Mouse (Mus musculus) right cerebral cortex, postnatal 25 days (tissue): ENCODE measurements around the gene Slc1a4.
A peak's percentile ranks its signal among the peaks of the same experiment; 100 is the strongest.

Experiments used
- DNase-seq: peaks from one replicate; pipeline ENCODE4 v3.0.0; 2022

The Slc1a4 gene

DNA sequence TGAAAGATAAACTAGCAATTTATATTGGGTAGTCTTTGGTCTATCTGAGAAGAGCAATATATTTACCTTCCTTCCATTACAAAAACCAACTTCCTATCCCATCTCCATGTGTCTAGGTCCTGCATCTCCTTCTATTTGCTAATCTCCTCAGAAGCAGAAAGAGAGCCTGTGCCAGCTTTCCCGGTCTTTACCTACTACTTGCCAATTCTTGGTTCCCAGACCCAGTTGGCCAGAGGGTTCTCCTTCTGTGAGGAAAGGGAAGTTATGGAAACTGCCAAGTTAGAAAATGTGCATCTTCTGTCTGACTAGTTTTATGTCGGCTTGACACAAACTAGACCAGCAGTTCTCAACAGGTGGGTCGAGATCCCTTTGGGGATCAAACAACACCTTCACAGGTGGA is 8.5 kb downstream of the Slc1a4 start:
- DNase-seq = no peak

DNA sequence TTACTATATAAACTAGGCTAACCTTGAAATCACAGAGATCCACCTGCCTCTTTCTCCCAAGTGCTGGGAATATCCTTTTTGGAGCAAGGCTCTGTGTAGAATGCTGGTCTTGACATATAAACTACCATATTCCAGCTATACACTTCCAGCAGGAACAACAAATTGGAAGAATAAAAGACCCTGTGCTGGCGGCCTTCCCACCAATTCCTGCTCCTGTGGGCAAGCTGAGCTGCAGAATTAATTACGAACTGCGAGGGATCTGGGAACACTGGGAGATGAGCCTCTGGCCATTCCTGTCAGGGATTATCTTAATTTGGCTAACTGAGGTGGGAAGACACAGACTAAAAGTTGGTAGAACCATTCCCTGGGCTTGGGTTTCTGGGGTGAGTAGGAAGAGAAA is 10.1 kb downstream of the Slc1a4 start:
- no peak for DNase-seq

DNA sequence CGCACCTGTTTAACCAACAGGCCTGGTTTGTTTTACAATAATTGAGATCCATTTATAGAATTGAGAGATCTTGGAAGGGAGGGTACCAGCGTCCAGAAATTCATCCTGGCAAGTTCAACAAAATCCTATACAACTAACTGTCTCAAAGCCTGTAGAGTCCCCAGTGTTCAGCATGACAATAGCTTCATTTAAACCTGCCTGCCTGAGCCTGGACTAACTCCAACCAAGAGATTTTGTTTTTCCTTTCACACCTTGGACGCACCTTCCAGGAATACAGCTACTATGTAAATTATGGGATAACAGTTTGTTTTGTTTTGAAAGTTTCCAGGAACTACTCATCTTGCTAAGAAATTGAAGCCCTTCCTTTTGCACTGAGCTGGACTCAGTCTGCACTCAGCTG is 11.9 kb downstream of the Slc1a4 start:
- no peak for DNase-seq

DNA sequence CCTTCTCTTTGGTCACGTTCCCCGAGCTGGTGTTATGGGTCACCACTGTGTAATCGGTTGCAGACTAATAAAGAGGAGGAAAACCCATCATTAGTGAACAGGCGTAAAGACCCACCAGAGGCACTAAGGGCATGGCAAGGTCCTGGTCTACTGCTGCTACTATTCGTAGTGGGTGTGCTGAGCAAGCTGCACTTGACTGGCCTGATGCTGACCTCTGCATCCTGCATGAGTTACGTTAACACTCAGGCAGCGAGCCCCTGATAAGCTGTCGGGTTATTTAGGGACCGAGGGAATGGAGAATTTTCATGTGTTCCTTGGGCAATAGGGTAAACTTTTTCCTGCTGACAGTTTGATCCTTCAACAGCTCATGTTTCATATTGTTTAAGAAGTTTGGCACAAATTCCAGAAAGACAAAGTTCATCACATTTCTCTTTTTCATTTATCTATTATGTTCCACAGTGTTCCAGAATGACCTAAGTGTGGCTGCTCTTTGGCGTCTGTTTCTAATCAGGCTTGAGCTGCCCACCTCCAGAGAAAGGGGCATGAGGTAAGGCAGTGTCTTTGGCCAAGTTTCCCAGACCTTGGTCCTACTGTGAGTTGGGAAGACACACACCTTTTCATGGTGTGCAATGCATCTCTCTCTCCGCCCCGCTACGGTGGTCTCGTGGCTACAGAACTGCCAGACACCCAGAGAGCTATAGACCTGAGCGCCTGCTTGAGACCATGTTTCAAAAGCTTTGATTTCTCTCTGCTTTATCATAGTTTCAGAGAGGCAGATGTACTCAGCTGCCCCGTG is 13.7 kb downstream of the Slc1a4 start:
- DNase-seq = no peak

DNA sequence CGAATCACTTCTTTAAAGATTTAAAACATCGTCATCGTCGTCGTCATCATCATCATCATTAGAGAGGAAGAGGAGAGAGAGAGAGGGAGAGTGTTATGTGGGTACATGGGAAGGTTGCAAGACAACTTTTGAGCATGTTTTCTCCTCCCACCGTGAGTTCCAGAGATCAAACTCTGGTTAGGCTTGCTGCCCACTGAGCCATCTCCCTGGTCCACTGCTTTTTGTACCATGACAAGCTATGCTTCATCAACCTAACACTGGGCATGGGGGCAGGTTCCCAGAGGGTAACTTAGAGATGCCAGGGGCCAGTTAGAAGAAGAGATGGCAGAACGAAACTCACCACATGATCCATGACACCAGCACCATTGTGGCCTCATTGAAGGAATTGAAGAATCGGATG is 18.9 kb downstream of the Slc1a4 start:
- DNase-seq = no peak

DNA sequence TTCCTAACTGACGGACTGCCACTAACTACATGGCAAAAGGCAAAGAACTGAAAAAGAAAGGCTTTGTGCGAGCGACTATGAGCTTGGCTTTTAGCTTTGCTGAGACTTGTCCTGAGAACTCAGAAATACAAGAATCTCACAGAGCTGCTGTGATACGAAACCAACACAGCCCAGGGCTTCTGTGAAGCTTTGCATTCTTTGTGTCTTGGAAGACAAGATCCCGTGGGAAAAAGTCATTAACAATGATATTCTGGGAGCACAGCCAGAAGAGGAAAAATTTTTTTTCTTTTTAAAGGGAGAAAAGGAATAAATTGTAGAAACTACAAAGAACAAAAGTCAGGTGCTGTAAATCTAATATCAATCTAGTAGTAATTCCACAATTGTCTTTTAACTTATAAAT is 23.5 kb downstream of the Slc1a4 start:
- no peak for DNase-seq

DNA sequence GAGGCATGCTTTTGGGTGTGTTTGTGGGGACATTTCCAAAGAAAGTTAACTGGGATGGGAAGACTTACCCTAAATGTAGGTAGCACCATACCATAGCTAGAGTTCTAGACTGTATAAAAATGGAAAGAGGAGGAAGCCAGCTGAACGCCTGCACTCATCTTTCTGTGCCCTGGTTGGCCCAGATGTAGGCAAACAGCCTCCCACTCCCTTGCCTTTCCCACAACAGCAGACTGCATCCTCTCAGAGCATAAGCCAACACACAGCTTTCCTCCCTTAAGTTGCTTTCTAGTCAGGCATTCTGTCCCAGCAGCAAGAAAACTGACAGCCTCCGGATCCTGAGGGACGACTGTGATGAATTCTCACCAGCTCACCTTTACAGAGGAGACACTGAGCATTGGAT is 25.1 kb downstream of the Slc1a4 start:
- peak; percentile 47 for DNase-seq

DNA sequence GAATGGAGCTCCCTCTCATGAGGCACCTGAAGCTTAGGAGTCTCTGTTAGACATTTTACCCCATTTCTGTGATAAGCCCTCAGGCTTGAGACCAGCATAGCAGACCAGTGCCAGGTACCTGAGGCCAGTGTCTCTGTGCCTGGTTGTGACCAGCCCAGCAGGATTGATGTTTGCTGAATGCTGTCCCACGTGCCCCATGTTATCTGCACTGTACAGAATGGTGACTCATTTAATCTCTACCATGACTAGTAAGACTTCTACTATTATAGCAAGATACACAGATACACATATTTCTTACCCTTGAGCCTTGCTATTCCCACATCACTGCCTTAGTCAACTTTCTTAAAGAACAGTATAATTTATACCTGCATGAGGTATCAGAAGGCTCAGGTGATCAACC is 26.9 kb downstream of the Slc1a4 start:
- DNase-seq = no peak

DNA sequence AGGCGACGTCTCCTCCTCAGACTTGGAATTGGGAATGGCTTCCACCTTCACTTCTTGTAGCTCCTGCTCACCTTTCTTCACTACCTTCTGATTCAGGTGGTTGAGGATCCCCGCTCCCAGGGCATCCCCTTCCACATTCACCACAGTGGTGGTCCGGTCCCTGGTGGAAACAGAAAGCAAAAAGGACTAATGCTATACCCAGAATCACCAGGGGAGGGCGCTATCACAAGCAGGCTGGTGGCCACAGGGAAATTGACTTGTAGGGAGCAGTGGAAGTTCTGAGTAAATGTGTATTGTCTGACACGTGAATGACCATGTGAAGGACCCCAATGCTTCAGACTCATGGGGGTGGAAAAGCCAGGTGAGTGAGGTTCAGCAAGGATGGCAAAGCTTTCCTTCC is 28.2 kb downstream of the Slc1a4 start:
- no peak for DNase-seq

DNA sequence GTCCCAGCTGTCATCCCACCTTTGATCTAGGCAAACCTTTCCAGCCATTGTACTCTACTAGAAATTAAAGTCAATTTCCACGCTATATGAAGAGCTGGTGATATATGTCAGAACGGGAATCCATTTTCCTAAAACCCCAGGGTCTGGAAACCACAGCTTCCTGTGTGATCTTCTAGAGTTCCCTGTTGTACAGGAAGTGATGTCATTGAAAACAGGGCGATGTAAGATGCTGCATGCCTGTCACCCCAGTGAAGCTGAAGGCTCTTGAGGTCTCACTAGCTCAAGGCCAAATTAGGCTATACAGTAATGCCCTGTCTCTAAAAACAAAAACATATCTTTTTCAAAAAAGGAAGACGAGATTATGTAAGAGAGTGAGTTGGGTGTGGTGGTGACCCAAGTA is 31.2 kb downstream of the Slc1a4 start:
- DNase-seq = no peak

DNA sequence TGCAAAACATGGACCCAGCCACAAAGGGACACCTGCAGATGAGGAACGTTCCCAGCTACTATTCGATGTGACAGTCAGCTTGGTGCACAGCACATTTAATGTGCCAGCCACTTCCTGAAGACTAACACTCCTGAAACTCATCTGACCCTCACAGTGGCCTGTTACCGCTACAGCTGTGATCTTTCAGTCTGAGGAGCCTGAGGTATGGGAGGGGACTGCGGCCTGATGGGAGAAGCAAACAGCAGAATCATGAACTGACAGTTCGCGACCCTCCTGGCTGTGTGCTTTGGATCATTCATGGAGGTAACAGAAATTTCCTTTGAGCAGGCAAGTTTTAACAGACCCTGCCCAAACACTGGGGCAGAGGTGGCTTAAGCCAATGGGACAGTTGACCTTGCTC is 31.7 kb downstream of the Slc1a4 start:
- no peak for DNase-seq

DNA sequence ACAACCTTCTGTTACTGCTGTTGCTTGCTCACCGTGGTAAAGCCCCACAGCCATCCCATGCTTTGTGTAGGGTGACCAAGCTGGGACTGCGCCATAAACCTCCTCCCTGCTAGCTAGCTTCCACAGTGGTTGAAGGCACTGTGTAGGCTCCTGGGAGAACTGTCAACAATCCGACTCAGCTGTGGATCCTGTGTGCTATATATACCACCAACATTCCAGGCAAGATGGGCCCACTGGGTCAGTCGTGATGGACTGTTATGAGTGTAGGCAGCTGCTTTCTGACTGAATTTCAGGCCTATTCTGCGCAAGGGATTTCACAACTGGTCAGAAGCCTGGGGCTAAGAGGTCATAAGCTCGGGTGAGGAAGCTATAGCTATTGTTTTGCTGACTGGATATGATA is 32.6 kb downstream of the Slc1a4 start:
- no peak for DNase-seq

DNA sequence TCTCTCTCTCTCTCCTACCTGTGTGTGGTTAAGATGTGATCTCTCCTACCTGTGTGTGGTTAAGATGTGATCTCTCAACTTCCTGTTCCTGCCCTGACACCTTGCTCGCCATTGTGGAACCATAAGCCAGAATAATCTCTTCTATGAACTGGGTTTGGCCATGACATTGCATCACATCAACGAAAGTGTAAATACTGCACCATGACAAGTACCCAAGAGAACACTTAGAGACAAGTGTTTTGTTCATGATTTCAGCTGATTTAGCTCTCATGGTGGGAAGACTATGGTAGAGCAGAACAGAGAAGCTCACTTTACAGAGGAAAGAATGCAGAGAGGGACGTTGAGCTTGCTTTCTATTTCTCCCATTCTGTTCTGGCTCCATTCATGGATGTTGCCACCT is 48.0 kb downstream of the Slc1a4 start:
- no peak for DNase-seq

DNA sequence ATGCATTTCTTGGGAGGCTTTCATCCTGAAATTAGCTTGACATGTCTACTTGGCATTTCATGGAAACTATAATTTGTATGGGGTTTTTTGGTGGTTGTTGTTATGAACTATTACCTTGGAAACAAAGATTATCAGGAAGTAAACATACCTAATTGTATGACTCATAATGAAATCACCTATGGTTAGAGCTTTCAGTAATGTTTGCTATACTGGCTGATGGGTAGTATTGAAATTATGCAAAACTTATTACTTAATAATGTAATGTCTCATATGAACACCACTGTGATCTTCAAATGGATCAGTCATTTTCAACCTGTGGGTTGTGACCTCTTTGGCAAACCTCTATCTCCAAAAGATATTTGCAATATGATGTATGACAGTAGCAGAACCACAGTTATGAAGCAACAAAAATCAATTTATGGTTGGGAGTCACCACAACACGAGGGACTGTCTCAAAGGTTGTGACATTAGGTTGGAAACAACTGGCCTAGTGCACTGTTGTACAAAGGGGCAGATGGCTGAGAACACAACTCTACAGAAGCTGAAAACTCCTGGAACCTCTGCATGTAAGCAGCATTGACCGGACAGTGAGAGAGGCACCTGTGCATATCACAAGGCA is 49.8 kb downstream of the Slc1a4 start:
- DNase-seq = no peak

DNA sequence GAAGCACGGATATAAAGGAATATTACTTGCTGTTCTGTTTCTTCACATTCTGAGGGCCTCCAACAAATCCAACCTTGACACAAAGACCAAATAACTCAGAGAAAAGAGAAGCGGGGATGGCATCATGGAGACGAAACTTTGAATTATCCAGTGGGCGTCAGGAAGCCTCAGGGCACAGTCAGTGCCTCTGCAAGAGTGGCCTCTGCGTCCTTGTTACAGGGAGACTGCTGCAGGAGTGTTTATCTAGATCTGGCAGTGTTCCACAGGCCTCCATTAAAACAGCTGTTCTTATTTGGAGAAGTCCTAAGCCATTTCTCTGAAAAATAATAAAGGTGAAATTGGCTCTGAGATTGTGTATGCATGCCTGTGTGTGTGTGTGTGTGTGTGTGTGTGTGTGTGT is 51.5 kb downstream of the Slc1a4 start:
- no peak for DNase-seq

DNA sequence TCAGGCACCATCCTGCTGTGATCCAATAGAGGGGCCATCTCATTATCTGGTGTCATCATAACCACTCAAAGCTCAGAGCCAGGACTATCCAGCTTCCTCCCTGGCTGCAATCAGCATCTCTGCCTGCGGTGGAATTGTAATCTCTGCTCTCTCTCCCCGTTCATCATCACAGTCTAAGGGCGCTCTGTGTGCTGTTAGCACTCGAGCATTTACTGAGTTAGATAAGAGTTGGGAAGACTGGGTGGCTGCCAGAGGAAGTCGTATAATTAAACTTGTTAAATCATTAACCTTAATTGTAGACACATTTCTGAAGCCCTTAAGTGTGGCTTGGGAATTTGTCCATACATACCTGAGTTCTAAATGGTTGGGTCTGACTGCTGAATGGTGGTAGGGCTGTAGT is 53.8 kb downstream of the Slc1a4 start:
- no peak for DNase-seq

DNA sequence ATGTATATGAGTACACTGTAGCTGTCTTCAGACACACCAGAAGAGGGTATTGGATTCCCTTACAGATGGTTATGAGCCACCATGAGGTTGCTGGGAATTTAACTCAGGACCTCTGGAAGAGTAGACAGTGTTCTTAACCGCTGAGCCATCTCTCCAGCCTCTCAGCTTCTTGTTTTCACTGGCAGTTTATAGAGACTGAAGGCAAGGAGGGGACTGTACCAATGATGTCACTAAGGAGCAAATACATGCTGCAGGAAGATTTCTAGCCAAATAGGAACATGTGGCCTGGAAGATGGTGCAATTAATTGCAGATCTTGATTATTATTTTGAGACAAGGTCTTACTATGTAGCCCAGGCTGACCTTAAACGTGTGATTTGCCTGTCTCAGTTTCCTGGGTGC is 55.4 kb downstream of the Slc1a4 start:
- no peak for DNase-seq

DNA sequence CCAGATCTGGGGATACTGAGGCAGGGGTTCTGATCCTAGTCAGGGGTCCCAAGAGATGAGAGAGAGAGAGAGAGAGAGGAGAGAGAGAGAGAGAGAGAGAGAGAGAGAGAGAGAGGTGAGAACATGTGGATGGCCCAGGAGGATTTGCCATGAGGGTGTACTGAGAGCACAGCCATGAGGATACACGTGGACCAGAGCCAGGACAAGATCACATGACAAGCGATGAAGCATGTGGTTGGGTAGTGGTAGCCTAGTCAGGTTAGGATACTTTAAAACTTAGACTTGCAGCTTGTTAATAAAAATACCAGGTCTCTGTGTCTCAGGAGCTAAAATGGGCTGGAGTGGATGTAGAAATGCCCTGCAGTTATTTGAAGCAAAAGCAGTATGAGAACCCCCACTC is 56.5 kb downstream of the Slc1a4 start:
- DNase-seq = no peak

DNA sequence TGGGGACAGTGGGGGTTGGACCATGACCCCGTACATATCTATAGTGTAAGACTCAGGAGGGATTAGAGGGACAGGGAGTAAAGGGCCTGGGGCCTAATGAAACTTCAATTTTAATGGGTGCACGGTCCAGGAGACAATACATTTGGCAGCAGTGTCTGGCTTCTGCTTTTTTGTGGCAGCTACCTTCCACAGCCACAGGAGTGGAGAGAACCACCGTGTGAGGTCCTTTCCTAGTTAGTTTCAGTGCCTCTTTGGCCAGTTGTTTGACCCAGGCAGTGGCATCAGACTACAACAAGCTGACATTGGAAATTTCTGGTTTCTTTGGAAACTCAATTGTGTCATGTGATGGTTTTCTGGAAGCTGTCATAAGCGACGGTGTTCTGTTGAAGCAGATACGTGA is 62.6 kb downstream of the Slc1a4 start:
- DNase-seq = no peak

DNA sequence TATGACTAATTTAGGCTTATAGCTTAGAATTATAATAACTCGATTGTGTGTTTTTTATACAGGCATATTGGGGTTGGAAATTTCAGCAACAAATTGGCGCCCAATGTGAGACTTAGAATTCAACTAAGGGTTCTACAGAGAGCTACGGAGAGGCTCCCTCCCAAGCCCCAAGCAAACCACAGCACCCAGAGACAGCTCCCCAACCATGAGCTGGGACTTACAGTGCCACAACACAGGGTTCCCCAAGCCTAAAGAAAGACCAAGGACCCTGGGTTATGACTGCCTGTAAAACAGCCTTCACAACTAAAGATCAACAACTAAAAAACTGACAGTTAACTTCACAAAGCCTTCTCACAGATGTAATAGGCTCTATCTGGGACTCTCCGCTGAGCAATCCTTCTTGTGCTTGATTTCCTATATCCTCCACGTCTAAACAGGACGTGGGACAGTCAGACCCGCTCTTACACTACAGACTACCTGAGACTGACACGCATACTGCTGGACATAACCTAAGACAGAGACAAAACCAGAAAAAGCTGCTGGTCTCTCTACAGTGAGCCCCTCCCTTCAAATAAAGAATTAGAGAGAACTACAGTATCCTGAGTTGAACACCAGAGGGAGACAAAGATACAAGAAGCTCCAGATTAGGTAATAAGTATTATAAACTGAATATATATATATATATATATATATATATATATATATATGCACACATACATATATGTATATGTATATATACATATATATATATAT is 69.7 kb downstream of the Slc1a4 start:
- no peak for DNase-seq

DNA sequence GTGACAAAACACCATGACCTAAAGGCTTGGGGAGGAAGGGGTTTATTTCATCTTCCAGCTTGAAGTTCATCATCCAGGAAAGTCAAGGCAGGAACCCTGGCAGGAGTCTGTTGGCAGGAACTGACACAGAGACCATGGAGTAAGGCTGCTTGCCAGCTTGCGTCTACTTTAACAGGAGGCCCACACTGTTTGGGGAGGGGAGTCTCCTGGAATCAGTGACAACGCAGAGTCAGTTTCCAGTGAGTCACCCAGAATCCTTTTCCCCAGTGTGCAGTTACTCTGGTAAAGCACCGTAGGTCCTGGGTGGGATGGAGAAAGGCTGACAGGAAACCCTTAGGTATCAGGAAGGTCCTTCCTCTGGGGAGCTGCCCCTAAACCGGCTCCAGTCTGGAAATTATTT is 77.7 kb downstream of the Slc1a4 start:
- no peak for DNase-seq

DNA sequence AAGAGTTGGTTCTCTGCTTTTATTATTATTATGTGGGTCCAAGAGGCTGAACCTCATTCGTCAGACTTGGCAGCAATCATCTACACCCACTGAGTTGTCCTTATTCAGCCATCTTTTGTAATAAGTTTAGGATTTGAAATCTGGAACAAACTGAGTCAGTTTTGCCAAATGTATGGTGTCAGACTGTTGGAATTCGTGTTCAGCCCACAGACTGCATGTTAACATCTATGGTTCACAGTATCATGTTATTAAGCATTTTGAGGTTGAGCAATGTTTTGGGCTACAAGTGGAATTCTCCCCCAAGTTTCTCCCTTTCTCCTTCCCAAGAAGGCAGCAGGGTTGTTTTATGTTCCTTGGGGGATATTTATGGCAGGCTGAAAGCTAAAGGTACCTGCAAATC is 79.4 kb downstream of the Slc1a4 start:
- no peak for DNase-seq
